Mouse (Mus musculus) regulatory T cell (primary cell): ENCODE data around the gene Dhcr24.

ENCODE experiments used
- in situ Hi-C: fragments of 300-600 bp; cut with MboI, MseI; formaldehyde crosslinking; loops from one replicate; pipeline ENCODE4 v1.15.1; 2025; ENCODE audit warnings: high pct_unique_total_duplicates

The Dhcr24 gene

DNA sequence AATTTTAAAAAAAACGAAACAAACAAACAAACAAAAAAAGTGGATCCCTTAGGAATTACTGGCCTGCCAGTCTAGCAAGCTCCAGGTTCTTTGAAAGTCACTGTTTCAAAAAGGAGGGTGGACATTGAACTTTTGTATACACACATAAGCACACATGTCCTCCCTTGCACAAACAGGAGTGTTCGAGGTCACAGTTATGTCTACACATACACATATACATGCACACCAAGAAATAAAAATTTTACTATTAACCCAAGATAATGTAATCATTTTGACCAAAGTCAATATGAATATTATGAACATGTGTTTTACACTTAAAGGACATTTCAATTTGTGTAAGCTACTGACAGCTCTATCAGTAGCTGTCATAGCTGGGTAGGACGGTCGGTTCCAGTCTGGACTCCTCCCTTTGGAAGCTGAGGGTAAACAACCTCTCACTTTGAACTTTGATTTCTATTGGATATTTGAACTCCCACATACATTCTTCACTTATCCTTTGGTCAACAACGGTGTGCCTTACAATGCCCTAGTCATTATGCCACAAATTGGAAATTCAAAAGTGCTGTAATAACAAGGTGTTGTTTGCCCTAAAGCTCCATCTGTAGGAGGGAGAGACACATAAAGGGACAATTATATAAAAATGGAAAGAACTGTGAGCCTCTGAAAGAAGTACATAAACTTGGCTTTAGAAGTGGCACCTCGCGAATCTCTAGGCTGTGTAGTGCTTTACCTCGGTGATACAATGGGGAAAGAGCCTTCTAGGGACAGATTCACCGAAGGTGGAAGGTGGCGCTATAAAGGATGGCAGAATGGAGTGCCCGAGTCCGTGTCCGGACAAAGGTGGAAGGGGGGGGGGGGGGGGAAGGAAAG is 1.3 kb upstream of the Dhcr24 start:
- in situ Hi-C loops, result no loop called here

DNA sequence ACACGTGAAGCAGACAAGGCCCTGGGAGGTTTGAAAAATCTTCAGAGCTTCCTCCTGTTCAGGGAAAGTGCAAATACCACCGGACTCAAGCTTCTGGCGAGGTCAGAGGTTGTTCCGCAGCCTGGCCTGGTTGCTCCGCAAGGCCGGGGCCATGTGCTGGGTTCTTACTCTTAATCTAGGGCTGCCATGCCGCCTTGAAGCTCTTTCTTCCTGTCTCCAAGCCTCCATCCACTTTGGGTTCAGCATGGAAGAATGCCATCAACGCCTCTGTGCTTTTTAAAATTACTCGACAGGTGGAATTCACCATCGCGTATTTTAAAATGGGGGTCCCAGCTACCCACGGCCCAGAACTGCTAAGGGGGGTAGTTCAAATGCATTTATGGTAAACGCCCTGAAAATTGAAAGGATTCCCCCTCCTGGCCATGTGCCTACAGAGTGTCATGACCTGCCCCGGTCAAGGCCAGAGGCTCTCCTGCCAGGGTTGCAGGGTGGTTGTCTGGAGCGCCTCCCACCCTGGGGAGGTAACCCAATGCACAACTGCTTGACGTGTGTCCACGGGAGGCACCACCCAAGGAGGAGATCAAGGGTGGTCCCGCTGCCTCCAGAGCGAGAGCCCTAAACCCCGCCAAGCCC is 509 bp upstream of the Dhcr24 start:
- in situ Hi-C loops, result no loop called here

DNA sequence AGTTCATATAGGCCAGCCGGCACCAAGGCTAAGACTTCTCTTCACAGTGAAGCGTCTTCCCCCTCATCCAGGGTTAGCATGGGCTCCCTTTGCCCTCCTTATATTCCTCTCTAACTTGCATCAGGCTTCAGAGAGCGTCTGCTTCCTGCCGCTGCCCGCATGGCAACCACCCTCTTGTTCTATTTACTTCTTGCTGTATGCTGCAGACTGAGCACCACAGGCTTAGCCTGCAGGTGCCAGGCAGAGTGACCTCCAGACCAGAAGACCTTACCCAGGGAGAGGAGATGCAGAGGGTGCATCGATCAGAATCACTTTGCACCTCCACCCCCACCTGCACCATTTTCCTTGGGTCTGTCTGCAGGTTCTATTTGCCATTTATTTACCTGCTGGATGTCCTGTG is 1.2 kb downstream of the Dhcr24 start:
- in situ Hi-C loops, result no loop called here

DNA sequence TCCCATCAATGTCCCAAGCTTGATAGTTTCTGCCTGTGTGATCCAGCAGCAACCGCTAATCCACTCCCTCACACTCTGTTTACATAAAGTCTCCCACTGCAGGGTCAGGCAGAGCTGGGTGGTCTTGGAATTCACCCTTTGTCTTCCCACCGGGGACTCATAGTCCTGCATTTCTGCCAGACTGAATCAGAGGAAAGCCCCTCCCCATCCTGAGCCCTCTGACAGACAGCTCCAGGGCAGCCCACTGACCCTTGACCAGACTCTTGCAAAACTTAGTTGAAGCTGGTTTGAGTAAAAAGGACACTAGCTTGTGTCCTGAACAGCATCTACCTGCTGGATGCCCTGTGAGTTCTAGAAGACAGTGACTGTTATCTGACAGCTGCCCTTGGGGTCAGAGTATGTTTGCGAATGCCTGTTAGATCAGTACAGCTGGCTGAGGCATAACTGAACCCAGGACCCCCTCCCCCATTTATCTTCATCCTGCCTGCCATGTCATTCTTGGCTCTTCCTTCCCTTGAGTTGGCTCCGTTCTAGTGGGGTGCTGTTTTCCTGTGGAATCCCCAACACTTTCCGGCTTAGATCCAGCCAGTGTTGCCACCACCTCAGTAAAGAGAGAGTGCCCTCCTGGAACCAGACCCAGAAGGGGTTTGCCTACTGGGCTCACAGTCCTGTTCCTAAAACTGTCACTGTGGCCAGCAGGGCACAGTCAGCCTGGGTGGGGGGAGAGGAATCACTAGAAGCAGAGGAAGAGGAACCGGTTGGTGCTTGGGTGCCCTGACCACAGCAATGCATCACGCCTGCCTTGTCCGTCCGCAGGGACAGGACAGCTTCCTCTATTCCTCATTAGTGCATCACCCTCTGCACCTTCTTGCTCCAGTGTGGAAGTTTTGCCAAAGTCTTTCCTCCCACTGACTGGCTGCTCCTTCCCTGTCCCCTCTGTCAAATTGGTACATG is 2.3 kb downstream of the Dhcr24 start:
- in situ Hi-C loops, result no loop called here

DNA sequence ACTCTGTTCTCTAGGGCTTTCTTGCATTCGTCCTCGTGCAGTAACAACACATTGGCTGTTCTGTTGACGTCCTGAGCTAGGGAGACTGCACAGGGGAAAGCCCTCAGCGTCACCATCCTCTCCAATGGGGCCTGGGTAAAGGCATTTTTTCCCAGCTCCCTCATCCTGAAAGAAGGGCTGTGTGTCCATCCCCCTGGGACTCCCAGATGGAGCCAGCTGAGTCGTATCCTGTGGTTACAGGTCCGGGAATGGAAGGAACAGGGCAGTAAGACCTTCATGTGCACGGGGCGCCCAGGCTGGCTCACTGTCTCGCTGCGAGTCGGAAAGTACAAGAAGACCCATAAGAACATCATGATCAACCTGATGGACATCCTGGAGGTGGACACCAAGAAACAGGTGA is 3.3 kb downstream of the Dhcr24 start:
- in situ Hi-C loops, result no loop called here

DNA sequence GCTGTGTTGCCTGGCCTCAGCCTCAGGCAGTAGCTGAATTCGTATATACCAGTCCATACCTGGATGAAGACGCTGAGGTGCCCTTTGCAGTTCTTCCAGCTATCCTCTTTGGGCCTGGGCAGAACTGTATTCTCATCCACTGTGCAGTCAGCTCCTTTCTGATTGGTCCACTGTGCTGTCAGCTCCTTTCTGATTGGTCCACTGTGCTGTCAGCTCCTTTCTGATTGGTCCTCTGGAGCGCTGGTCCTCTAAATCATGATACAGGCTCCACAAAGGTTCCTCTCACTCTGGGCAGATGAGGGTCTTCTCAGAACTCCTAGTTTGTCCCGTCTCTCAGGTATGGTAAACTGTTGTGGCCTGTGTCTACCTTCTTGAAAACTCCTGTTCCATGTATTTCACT is 8.8 kb downstream of the Dhcr24 start:
- in situ Hi-C loops, result no loop called here

DNA sequence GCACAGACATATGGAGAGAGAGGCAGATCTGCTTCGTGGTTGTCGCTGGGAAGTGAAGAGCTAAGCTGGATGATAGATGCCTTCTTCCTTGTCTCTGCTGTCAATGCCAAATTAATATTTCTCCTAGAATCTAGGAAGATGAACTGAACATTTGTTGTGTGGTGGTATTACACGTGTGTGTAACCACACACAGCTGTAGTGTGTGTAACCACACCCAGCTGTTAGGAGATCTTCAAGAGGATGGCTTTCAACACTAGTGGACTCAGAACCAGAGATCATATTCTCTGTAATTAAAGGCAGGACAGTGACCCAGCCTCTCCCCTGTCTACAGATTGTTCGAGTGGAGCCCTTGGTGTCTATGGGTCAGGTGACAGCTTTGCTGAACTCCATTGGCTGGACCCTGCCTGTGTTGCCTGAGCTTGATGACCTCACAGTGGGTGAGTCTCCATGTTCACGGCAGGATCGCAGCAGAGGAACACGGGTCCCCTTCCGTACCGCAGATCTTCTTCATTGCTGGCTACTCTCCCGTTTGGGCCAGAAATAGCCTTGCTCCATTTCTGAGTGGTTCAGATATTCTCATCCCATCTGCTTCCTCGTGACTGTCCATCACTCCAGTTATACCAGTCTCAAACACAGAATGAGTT is 10.4 kb downstream of the Dhcr24 start:
- in situ Hi-C loops, result no loop called here

DNA sequence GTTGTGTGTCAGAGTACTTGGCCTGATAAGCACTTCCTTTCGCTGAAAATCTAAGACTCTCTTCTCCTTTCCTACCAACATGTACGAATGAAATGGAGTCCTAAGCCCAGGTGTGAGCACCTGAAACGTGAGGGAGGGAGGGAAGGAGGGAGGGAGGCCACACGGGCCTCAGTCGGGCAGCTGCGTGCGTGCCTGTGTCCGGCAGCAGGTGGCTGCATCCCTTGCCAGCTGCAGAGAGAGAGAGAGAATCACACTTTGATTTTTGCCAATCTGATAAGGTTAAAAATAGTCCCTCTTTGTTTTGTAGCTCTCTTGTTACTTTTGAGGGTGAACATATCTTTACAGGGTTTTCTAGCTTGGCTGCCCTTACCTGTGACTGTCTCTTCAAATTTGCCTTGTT is 14.2 kb downstream of the Dhcr24 start:
- in situ Hi-C loops, result no loop called here

DNA sequence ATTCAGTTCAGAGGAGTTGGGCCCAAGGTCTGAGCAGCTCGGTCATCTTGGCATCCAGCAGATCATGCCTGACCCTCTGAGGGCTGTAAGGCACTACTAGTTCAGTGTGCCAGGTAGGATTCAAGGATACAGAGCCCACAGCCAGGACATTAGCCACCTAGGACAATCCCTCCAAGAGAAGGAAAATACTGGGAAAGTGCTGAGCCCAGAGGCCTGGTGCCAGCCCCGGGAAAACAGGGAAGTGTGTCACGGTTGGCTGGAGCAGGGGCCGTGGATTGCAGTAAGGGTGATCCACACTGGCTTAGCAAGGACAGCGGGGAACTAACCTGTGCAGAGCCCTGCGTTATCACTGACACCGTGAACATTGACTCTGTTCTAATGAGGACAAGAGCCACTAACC is 16.7 kb downstream of the Dhcr24 start:
- in situ Hi-C loops, result no loop called here

DNA sequence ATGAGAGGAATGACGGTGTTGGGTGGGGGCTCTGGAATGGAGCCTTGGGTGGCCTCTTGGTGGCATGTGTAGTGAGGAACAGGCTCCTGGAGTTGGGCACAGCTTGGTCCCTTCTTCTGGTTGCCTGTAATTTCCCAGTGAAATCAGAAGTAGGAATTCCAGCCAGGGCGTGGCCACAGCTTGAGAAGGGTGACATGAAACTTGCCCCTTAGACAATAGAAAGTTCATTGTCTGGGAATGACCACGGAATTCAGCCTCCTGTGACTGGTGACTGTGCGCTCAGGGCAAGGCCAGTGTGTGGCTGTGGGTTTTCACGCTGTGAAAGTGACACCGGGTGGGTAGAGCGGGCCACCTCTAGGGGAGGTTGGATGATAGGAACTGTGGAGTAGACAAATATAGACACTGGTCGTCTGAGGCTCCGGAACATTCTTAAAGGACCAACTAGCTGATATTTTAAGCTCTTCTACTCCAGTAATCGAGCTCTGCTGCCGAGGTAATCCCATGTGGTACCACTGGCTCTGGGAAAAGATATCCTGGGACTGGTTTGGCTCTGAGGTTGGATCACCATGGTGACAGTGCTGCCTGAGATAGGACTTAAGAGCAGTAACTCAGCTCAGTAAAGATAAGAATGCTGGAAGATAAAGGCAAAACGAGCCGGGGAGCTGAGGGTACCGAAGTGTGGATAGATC is 20.5 kb downstream of the Dhcr24 start:
- in situ Hi-C loops, result no loop called here

DNA sequence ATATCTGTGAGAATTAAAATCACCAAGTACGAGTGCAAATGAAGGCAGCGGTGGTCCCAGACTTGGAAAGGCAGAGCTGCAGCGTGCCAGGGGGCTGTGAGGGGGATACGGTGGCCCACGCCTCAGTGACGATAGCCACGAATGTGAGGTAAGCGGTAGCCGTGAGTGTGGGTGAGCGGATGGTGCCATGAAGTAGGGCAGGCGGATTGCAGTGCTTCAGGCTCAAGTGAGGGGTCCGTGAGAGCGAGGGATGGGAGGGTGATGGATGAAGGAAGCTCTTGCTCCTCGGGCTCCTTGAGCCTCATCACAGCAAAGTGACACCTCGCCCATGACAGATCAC is 21.0 kb downstream of the Dhcr24 start:
- in situ Hi-C loops, result no loop called here

DNA sequence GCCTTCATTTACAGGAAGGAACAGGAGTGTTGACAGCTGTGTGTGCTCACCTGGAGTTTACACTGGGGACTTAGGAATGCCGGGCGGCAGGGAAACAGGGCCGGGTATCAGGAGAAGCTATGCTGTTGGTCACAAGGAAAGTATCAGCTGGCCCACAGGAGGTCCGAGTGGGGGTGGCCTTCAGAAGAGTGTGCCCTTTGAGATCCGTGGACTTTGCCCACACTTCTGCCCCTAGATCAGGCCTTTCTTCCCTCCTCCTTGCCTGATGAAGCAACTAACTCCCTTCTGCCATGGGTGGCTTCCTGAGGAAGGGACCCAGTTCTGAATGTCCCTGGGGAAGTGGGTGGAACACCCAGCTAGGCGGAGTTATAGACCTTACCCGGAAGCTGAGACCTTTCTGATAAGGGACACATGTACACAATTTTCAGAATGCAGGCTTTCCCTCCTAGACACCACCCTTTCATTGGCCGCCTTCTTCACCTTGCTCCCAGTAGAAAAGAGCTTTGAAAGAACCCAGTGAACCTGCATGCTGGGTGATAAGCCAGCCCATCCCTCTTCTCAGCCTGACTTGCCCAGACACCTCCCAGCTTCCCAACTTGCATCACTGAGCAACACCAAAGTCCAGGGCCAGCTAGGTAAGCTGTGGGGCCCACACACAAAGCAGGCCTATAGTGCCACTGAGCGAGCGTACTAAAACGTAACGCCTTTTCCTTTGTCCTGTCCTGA is 21.8 kb downstream of the Dhcr24 start:
- in situ Hi-C loops, result no loop called here

DNA sequence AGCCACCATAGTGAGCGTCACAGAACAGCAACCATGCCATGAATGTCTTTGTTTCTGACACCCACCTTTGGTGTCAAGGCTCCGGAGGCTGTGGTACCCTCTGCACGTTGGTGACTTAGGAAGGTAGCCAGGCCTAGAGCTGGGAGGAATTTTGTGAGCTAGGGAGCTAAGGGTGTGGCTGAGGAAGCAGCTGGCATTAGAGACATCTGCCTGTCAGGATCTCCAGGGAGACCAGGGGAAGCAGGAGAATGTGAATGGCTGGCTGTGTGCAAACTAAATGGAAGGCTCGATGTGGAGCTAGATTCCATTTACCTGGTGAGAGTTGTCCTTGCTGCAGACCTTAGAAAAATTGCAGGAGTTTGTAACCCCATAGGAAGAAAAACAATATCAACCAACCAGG is 23.8 kb downstream of the Dhcr24 start:
- in situ Hi-C loops, result no loop called here

DNA sequence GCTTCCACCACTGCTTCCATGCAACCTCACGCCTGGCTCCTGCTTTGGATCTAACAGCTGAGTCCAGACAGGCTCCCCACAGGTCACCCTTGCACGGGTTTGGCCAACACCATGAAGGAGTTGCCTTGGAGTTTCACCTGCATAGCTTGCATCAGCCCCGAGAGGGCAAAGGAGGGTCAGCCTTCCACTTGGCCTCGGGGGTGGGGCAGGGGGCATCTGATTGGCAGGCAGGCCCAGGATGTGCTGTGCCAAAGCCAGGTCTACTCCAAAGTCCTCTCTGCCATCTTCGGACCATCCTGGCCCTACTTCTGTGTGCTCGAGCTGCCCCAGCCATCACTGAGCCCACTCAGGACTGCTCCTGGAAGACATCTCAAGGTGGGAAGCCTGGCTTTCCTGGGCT is 26.2 kb downstream of the Dhcr24 start:
- in situ Hi-C loops, result no loop called here

DNA sequence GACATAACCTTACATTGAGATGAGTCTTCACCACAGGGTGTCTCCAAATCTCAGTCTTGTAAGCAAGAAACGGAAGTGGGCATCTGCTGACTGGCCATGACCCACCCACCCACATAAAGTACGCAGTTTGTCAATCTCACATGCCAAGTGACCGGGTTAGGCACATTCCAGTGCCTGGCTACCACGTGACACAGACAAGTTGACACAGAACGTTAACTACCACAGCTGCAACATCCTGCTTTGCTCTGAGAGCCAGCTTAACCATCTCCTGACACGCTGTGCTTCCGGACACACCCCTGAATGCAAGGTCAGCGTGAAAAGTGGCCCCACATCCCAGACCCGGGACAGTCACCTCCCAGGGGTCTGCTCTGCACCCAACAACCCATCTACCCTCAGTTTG is 29.3 kb downstream of the Dhcr24 start:
- in situ Hi-C loops, result no loop called here

DNA sequence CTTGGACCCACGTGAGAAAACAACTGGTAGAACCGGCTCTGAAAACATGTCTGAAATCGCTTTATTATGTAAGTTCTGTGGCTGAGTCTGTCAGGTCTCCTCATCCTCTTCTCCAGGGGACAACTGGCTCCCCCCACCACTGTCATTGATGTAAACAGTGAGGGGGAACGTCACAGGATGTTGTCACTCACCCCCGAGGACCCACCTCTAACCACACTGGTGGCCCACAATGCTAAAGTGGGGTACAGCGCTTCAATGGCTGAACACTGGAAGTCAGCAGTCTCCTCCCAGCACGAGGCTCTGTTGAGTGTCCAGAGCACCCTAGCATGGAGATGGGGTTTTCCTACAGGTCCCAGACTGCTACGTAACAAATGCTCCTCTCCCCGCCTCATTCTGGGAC is 30.0 kb downstream of the Dhcr24 start:
- in situ Hi-C loops, result no loop called here

DNA sequence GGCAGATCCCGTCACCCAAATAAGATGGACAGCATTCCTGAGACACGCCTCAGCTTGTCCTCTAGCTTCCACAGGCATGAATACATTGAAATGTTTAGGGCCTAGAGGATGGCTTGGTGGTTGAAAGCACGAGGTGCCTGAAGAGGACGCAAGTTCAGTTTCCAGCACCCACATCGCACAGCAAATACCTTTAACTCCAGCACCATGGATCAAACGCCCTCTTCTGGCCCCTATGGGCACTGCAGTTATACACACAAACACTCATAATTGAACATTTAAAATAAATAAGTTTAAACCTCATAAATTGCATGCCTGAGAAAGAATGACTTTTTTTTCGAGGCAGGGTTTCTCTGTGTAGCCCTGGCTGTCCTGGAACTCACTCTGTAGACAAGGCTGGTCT is 32.8 kb downstream of the Dhcr24 start:
- in situ Hi-C loops, result no loop called here

DNA sequence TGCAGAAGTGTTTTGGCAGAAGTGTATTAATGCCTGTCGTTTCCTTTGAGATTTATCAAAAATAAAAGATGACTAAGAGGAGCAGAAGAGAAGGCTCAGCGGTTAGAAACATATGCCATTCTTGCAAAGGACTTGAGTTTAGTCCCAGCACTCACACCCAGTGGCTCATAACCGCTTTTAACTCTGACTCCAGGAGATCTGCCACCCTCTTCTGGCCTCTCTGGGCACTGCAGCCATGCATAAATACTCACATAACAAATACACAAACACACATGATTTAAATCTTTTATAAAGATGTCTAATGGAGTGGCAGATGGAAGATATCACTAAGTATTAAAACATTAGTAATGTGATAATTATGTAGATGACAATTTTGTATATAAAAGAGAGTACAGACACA is 35.4 kb downstream of the Dhcr24 start:
- in situ Hi-C loops, result no loop called here

DNA sequence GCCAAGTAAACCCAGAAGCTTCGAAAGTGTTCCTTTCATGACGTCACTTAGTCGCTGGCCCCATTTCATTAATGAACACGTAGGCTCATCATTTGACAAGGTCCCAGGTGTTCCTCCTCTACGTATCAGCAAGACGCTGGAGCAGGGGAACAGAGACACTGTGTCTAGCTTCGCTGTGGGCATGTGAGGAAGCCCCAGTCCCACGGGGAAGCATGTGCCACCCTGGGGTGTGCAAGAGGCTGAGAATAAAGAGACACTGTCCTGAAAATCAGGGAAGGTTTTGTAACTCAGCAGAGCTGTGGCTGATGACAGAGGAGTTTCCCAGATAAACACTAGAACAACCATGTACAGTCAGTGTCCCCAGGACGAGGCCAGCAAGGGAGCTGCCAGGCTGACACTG is 36.2 kb downstream of the Dhcr24 start:
- in situ Hi-C loops, result no loop called here

DNA sequence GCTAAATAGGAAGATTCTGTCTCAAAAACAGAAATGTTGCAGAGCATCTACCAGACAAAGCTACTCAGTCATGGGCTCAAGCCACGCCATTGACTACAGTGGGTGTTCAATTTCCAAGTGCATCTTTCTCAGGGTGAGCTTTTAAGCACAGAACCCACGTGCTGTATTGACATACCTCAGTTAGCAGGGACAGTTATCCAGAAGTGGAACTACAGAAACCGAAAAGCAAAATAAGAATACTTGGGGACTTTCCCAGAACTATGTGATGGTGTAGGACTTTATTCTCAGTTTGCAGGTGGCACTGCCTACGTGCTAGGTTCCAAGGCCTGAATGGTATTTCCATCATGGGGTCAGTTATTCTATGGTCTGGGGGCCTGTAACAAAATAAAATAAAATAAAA is 36.9 kb downstream of the Dhcr24 start:
- in situ Hi-C loops, result no loop called here

DNA sequence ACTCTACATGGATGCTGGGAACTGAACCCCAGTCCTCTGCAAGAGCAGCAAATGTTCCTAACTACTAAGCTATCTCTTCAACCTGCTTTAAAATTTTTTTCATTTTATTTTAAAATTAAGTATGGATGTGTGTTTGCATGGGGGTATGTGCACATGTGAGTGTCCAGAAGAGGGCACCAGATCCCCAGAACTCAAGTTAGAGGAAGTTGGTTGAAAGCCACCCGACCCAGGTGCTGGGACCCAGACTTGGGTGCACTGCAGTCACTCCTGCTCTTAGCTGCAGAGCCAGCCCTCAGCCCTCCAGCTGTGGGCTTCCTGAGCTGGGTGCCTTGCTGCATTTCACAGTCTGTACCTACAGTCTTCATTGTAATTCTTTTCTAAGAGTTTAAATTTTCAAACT is 38.6 kb downstream of the Dhcr24 start:
- in situ Hi-C loops, result no loop called here
